Mouse (Mus musculus) neural tube, embryonic 11.5 days (tissue): ENCODE measurements around the gene Trank1. TPM values are rescaled to one million over a fixed set of nuclear protein-coding genes. Genes with fewer than 3 reads are reported as not detected.

Source experiments
- ATAC-seq: fragments of 200-750 bp; cut with Nextera tagmentation; 2 replicates; pipeline ENCODE4 v1.8.0; 2017; ENCODE audit warnings: moderate number of reproducible peaks, mild to moderate bottlenecking, moderate TSS enrichment, moderate library complexity; ENCODE audit not compliant: insufficient read depth, low FRiP score, low TSS enrichment
- DNase-seq: peaks from one replicate; pipeline ENCODE4 v3.0.0-alpha.2; 2015; ENCODE audit warnings: low spot score
- H3K27ac ChIP-seq: fragments of 300-500 bp; sonication (generic); 2 replicates; pipeline ENCODE4 v1.5.1; 2014; ENCODE audit warnings: low read depth, mild to moderate bottlenecking, low read length
- H3K27me3 ChIP-seq: fragments of 300-500 bp; sonication (generic); 2 replicates; pipeline ENCODE4 v1.6.1; 2014; ENCODE audit warnings: mild to moderate bottlenecking, low read length, mixed read lengths; ENCODE audit not compliant: control insufficient read depth, insufficient read depth
- H3K36me3 ChIP-seq: fragments of 300-500 bp; sonication (generic); 2 replicates; pipeline ENCODE4 v1.6.1; 2014; ENCODE audit warnings: mild to moderate bottlenecking, low read length, moderate library complexity, mixed read lengths; ENCODE audit not compliant: control insufficient read depth, insufficient read depth
- H3K4me1 ChIP-seq: fragments of 300-500 bp; sonication (generic); 2 replicates; pipeline ENCODE4 v1.6.1; 2014; ENCODE audit warnings: low read length, mixed read lengths; ENCODE audit not compliant: control insufficient read depth, insufficient read depth
- H3K4me2 ChIP-seq: fragments of 300-500 bp; sonication (generic); 2 replicates; pipeline ENCODE4 v1.6.1; 2014; ENCODE audit warnings: low read depth, mild to moderate bottlenecking, moderate library complexity
- H3K4me3 ChIP-seq: fragments of 300-500 bp; sonication (generic); 2 replicates; pipeline ENCODE4 v1.5.1; 2014; ENCODE audit warnings: low read depth, low read length
- H3K9ac ChIP-seq: fragments of 300-500 bp; sonication (generic); 2 replicates; pipeline ENCODE4 v1.6.1; 2014; ENCODE audit warnings: mild to moderate bottlenecking, low read length
- H3K9me3 ChIP-seq: fragments of 300-500 bp; sonication (generic); 2 replicates; pipeline ENCODE4 v1.6.1; 2016; ENCODE audit warnings: low read length; ENCODE audit not compliant: control insufficient read depth
- WGBS: fragments of 180-500 bp; shearing (Covaris S2); extraction: QIAGEN DNeasy Blood & Tissue Kit; methylation state at CpG from one replicate; pipeline ENCODE4 v1.1.7; 2014; 5-methylcytosine and 5-hydroxymethylcytosine counted together
- polyA plus RNA-seq: library from polyadenylated mRNA; unstranded; fragments of >200 nt; fragmentation: Nextera tagmentation; extraction: Ambion mirVana; gene quantifications from 2 replicates; pipeline ENCODE4 v1.2.1, GENCODE M21; 2014

Gene Trank1
- polyA plus RNA-seq = 0.16 and 0.34 TPM in 2 replicates

DNA sequence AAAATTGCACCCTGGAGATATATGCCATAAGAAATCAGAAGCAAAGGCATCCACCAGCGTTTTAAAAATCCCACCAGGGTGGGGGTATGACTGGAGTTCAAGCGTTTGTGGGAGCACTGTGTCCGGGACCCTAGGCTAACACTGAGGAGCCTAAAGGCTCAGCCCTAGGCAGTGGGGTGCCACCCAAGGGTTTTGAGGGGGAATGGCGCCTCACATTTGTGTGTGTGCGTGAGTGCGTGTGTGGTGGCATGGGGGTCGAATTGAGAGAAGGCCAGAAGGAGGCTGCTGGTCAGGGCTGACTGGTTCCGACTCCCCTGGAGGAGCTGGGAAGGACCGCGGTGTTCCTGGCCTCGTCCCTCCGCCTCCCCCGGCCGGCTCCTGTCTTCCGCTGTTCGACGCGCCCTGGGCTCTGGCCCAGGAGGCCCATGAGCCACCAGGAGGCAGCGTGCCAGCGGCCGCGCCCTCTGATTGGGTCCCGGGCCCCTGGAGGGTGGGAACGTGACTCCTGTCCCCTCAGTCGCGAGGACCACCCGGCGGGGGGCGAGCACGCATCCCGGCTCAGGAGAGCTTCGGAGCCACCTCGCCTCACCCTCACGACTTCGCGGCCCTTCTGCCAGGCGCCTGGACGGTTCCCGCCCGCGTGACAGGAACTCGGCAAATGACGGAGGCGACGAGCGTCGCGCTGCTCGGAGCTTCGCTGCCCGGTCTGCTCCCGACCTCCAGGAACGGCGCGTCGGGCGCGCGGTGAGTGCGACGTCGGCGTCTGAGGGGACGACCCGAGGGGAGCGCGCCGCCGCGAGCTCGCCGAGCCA lies at the start of gene Trank1:
Trank1 (plus strand) TSS at position 709 of the 812 bp plus-strand sequence.
- Histone ChIP-seq H3K36me3 (no peaks in the 10 kb centered on the region), H3K27ac (no peak within 1 kb of the TSS), H3K9ac (peak within 1 kb of the TSS; percentile 49), H3K9me3 (no peaks in the 10 kb centered on the region), H3K4me1 (peaks cover 8% of the 10 kb centered on the region; the same call in 1 of the 2 replicates), H3K4me2 (peak within 1 kb of the TSS; percentile 83), H3K4me3 (peak within 1 kb of the TSS; percentile 49), H3K27me3 (peaks cover 38% of the 10 kb centered on the region)
- ATAC-seq = peak; percentile 62; the same call in 1 of the 2 replicates
- peak; percentile 54 for DNase-seq
- 11% methylated on average over 69 of the region's 72 CpGs for WGBS

DNA sequence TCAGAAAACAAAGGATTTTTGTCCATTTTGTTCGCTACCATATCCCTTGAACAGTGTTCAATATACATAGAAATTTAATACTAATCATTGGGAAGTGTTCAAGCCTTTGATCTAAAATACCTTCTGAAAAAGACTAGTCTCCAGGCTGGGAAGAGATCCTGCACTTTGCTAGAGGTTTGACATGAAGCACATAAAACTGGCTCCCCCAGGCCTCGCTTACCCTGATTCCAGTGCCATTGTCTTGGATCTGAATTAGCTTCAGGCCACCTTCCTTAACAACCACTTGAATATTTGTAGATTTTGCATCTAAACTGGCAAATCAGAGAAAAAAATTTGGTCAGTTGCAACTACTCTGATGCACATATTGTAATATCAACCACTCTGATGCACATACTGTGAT lies 43.5 kb upstream of the Trank1 start:
- H3K27me3 ChIP-seq = no peaks in the 10 kb centered on the region
- WGBS = 98% methylated on average over 2 of the region's 2 CpGs
- no peak overlapping the region for H3K9ac ChIP-seq
- no peak overlapping the region for H3K4me3 ChIP-seq
- no peak for ATAC-seq
- no peak overlapping the region for H3K4me2 ChIP-seq
- no peak overlapping the region for H3K27ac ChIP-seq
- H3K36me3 ChIP-seq = no peaks in the 10 kb centered on the region
- H3K9me3 ChIP-seq = no peaks in the 10 kb centered on the region
- peaks cover 7% of the 10 kb centered on the region; the same call in 1 of the 2 replicates for H3K4me1 ChIP-seq
- DNase-seq = no peak

DNA sequence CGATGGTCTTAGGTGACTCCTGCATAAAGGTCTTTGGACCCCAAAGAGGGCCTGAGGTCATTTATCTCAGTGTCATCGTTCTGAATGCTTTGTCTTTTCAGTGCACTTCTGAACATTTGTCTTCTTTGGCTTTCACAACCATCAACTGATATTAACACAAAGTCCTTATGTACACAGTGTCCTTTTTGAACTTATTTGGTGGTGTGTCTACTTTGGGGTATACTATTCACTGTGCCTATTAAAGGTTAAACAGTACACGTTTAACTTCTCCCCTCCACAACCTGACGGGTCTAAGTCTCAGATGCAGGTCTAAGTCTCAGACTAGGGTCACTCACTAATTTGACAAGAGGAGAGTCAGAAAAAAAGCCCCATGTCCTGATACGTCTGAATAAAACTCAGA lies 40.9 kb upstream of the Trank1 start:
- peak overlapping the region; percentile 86 for H3K27ac ChIP-seq
- H3K9ac ChIP-seq = peak overlapping the region; percentile 78
- peak overlapping the region; percentile 85 for H3K4me3 ChIP-seq
- no peaks in the 10 kb centered on the region for H3K36me3 ChIP-seq
- H3K4me2 ChIP-seq = peak overlapping the region; percentile 76
- whole genome bisulfite sequencing = 13% methylated on average over 5 of the region's 5 CpGs
- no peaks in the 10 kb centered on the region for H3K27me3 ChIP-seq
- peaks cover 22% of the 10 kb centered on the region for H3K4me1 ChIP-seq
- DNase-seq = no peak
- H3K9me3 ChIP-seq = no peaks in the 10 kb centered on the region
- no peak for ATAC-seq

DNA sequence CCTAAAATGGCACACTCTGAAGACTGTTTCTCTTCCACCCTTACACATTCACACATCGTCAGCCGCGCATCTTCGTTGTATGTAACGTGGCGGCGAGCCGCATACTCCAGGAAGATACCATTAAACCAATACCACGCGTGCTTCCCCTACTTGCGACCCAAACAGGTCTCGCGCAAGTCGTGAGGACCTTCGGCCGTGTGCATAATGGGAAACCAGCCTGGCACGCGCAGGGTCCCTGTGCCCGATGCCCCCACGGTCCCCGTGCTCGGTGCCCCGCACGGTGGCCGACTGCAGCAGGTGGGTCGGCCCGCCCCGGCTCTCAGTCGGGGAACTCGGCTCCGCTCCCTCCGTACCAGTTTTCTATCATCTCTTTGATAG lies 40.5 kb upstream of the Trank1 start:
- Histone ChIP-seq H3K9ac (peak overlapping the region; percentile 78), H3K4me2 (peak overlapping the region; percentile 76), H3K27me3 (no peaks in the 10 kb centered on the region), H3K9me3 (no peaks in the 10 kb centered on the region), H3K36me3 (no peaks in the 10 kb centered on the region), H3K4me3 (peak overlapping the region; percentile 85), H3K27ac (peak overlapping the region; percentile 86), H3K4me1 (peaks cover 22% of the 10 kb centered on the region)
- no peak for DNase-seq
- under 1% methylated on average over 32 of the region's 32 CpGs for WGBS
- ATAC-seq = peak; percentile 75

DNA sequence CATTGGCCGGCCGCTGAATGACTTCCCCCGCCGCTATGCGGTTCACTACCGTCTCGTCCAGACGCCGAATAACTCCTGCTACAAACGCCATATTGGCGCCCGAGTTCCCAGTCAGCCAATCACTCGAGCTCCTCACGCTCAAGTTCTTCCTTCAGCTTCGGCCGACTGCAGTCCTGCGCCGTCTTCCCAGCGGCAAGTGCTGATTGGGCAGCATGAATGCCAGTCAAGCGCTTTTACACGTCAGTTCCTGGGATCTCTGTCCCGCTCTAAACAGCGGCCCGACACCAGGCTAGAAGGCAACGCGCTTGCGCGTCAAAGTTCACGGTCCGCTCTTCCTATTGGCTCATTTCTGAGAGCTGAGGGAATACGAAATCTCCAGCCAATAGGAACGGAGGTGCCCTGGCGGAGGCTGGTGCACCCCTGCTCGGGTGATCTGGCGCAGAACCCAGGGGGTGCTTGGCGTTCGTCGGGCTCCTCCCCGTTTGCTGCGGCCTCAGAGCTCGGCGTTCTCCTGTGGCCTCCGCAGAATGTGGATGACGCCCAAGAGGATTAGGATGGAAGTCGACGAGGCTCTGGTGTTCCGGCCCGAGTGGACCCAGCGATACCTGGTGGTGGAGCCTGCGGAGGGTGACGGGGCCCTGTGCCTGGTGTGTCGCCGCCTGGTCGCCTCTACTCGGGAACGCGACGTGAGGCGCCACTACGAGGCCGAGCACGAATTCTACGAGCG lies 39.9 kb upstream of the Trank1 start, which contains the start of the genes Mlh1 and Epm2aip1:
Mlh1 (minus strand) TSS at position 358 of the 727 bp plus-strand sequence.
Epm2aip1 (plus strand) TSS at position 496 of the 727 bp plus-strand sequence.
- H3K9me3 ChIP-seq = no peaks in the 10 kb centered on the region
- DNase-seq = peak; percentile 98
- peak; percentile 99 for ATAC-seq
- H3K9ac ChIP-seq = peak within 1 kb of the TSS; percentile 87
- peak within 1 kb of the TSS; percentile 89 for H3K27ac ChIP-seq
- H3K4me3 ChIP-seq = peak within 1 kb of the TSS; percentile 85
- peak within 1 kb of the TSS; percentile 89 for H3K4me2 ChIP-seq
- no peaks in the 10 kb centered on the region for H3K36me3 ChIP-seq
- H3K4me1 ChIP-seq = peaks cover 23% of the 10 kb centered on the region
- H3K27me3 ChIP-seq = no peaks in the 10 kb centered on the region
- WGBS = under 1% methylated on average over 64 of the region's 64 CpGs

DNA sequence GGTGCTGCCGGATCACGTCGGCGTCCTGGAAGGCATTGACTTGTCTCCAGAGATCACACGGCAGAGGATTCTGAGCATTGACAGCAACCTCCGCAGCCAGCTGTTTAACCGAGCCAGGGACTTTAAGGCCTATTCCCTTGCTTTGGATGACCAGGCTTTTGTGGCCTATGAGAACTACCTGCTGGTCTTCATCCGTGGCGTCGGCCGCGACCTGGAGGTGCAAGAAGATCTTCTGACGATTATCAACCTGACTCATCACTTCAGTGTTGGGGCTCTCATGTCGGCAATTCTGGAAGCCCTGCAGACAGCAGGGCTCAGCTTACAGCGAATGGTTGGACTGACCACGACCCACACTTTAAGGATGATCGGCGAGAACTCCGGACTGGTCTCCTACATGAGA lies 39.2 kb upstream of the Trank1 start:
- Histone ChIP-seq H3K9ac (peak overlapping the region; percentile 87), H3K27me3 (no peaks in the 10 kb centered on the region), H3K27ac (peak overlapping the region; percentile 89), H3K4me3 (peak overlapping the region; percentile 85), H3K4me1 (peaks cover 24% of the 10 kb centered on the region), H3K36me3 (no peaks in the 10 kb centered on the region), H3K9me3 (no peaks in the 10 kb centered on the region), H3K4me2 (peak overlapping the region; percentile 89)
- no peak for ATAC-seq
- WGBS = 11% methylated on average over 19 of the region's 19 CpGs
- peak; percentile 40 for DNase-seq

DNA sequence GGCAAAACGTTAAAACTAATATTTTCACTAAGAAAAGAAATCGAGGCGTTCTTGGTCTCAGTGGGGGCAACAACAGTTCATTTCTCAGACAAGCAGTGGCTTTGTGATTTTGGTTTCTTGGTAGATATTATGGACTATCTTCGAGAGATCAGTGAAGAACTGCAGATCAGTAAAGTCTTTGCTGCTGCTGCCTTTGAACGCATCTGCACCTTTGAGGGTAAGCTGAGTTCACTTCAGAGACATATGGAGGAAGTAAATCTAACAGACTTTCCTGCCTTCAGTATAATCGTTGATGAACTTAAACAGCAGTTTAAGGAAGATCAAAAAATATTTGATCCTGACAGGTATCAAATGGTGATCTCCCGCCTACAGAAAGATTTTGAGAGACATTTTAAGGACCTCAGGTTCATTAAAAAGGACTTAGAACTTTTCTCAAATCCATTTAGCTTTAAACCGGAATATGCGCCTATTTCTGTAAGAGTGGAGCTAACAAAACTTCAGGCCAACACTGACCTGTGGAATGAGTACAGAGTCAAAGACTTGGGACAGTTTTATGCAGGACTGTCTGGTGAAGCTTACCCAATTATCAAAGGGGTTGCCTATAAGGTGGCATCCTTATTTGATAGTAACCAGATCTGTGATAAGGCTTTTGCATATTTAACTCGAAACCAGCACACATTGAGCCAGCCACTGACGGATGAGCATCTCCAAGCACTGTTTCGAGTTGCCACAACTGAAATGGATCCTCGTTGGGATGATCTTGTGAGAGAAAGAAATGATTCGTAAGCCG lies 38.3 kb upstream of the Trank1 start:
- Histone ChIP-seq H3K9ac (peak overlapping the region; percentile 87), H3K27me3 (no peaks in the 10 kb centered on the region), H3K9me3 (no peaks in the 10 kb centered on the region), H3K36me3 (no peaks in the 10 kb centered on the region), H3K4me3 (peak overlapping the region; percentile 85), H3K4me2 (peak overlapping the region; percentile 89), H3K4me1 (peaks cover 24% of the 10 kb centered on the region), H3K27ac (no peak overlapping the region)
- DNase-seq (no peak), ATAC-seq (no peak)
- 72% methylated on average over 15 of the region's 15 CpGs for WGBS

DNA sequence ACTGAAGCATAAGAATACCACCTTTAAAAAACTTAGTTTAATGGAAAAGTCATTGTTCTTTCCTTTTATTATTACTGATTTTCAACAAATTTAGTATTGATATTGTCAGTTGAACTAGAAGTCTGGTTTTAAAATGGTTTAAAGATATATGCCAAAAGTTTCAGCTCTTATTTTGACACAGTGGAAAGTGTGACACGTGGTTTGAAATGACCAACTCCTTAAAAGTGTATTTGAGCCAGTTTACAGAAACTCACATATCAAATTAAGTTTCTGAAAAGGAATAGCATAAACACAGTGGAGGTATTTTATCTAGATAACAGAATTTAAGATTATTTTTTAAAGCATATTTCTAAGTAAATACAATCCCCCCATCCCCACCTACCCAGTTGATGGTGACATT lies 37.6 kb upstream of the Trank1 start:
- Histone ChIP-seq H3K36me3 (no peaks in the 10 kb centered on the region), H3K4me3 (no peak overlapping the region)
- 89% methylated on average over 1 of the region's 1 CpGs for WGBS

More for the DNA sequence above, 37.6 kb upstream of the Trank1 start:
- H3K27me3 ChIP-seq = no peaks in the 10 kb centered on the region
- DNase-seq = no peak
- no peak for ATAC-seq
- no peak overlapping the region for H3K27ac ChIP-seq
- H3K9ac ChIP-seq = no peak overlapping the region
- H3K4me1 ChIP-seq = peaks cover 24% of the 10 kb centered on the region
- no peaks in the 10 kb centered on the region for H3K9me3 ChIP-seq
- H3K4me2 ChIP-seq = peak overlapping the region; percentile 89
